Mouse (Mus musculus) heart, postnatal 10 days (tissue): Measurements from ENCODE around the gene Spp1. TPM values are rescaled to one million over a fixed set of nuclear protein-coding genes. Genes with fewer than 3 reads are reported as not detected.
"Not testable (repeated sequence)": the region's sequence is repeated elsewhere in the genome, so short reads cannot be mapped to it uniquely, and the experiment has no call there.

Experiments
- DNase-seq, 2 experiments: peaks; one replicate each; pipeline ENCODE4 v3.0.0; 2021
- intact Hi-C: fragments of 180-260 bp; cut with DNase I; formaldehyde crosslinking; loops from one replicate; pipeline ENCODE4 v1.15.1; 2025
- total RNA-seq, 2 experiments: library from RNA; stranded (reverse); gene quantifications; 2 replicates each; pipeline ENCODE4 v1.2.3; 2021

Spp1 gene
- total RNA-seq, 2 experiments from 2014 or later = 0.17 TPM; not detected in 1

- intact Hi-C loops = loop anchor here (2.0 kb wide), 1 partner anchor 88 kb away; no protein-coding TSS in a partner anchor
- peak; percentile 17 to 34 for DNase-seq
Observed at GRCm38 (mm10) chr5:104432886-104433285, 2.0 kb upstream of the Spp1 start.

DNA sequence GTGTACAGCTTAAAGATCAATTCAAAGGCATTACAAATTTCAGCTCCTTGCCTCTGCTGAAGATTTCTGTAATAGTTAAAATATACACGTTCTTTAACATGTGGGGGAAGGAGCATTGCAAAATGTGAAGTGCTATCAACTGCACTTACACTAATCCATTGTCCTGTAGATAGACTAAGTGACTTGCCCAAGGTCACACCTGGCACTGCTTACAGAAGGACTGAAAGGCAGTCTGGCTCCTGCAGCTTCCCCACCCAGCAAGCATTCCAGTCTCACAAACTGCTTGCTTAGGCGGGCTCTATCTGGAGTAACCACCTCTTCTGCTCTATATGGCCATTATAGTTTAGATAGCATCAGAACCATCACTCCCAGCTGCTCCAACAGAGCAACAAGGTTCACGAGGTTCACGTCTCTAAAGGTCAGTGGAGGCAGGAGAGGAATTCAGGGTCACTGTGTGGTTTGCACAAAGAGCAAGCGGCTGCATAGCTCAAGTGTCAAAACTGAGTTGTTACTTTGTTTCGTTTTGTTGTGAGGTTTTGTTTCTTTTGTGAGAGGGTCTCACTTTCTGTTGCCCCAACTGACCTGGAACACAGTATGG is 851 bp upstream of the Spp1 start:
- DNase-seq = no peak
- intact Hi-C loops = loop anchor here (2.0 kb wide), 1 partner anchor 89 kb away; no protein-coding TSS in a partner anchor

DNA sequence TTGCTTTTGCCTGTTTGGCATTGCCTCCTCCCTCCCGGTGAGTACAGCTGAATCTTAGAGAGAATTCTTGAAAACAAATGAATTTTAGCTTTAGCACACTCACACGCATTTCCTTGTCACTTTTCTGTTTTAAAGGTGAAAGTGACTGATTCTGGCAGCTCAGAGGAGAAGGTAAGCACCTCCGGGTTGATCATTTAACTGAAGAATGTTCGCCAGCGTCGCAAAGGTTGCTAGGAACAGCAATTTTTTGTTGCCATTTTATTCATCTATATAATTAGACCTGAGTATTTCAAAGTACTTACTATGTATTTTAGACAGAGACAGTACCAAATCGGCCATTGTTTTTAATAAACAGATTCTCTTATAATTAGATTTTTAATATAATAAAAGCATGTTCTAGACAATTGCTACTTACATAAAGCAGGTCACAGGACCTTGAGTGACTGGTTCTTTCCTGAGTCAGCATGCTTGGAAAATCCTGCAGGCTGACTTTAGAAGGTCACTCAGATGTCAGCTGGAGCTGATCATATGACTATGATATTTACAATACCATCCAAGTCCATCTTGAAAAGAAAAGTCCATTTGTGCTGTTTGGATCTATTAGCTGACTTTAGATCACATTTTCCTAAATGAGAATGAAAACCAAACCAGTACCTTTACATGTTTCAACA is 1.6 kb downstream of the Spp1 start:
- intact Hi-C loops = no loop called here
- DNase-seq = no peak

GRCm38 (mm10) chr5:104442396-104442795 is 7.5 kb downstream of the Spp1 start:
- DNase-seq = no peak
- intact Hi-C loops = no loop called here

GRCm38 (mm10) chr5:104442850-104443249 is 7.9 kb downstream of the Spp1 start:
- DNase-seq = no peak
- intact Hi-C loops = no loop called here

- intact Hi-C loops = loop anchor here (1.0 to 2.0 kb wide), 2 partner anchors 103 to 227 kb away; no protein-coding TSS in a partner anchor
- DNase-seq = peak; percentile 74 to 78
Observed at GRCm38 (mm10) chr5:104446156-104446555, 11.2 kb downstream of the Spp1 start.

DNA sequence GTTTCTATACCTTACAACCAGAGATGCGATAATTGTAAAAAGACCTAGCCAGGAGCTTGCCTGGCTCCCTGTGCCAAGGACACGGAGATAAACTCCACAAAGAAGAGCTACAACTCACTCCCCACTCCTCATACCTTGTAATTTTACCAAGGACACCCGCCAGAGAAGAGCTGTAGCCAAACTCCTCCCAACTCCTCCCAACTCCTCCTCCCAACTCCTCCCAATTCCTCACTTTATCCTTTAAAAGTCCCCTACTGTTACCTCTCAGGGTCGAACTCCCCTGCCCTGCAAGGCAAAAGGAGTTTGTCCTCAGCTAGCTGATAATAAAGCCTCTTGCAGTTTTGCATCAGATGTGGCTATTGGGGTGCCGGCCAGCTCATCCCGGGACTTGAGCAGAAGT is 13.4 kb downstream of the Spp1 start:
- intact Hi-C loops, DNase-seq: not testable (repeated sequence)

DNA sequence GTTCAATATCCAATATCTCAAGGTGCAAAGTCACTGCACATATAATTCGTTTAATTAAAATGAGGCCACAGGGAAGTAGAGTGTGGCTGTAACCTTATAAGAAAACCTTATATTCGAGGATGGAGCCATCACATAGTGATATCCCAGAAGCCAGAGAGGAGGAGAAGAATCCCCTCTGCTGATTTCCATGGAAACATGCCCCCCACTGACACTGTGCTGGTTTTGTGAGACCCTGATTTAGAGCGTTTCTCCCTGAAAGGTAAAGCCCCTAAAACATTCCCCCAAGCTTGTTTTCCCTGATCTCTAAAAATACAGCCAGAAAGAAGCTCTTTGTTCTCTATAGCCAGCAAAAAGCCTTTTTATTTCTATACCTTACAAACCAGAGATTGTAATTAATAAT is 14.6 kb downstream of the Spp1 start:
- no peak for DNase-seq
- intact Hi-C loops = no loop called here

DNA sequence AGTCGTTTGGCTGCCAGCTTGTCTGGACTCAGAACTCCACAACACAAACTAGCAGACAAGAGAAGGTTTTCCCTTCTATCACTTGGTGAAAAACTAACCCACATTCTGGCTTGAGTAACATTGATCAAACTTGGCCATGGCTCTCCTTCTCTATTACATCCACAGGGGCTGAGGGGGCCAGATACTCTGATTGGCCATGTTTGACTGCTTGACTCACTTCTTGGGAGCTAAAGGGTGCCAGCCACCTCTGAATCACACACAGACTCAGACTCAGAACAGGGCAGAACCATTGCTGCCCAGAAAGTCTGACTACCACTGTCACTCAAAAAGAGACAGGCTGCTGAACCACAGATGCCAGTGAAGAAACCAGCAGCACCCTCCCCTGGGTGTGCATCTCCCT is 18.2 kb downstream of the Spp1 start:
- intact Hi-C loops = loop anchor here (10.0 kb wide), 1 partner anchor 448 kb away; no protein-coding TSS in a partner anchor
- DNase-seq = no peak

DNA sequence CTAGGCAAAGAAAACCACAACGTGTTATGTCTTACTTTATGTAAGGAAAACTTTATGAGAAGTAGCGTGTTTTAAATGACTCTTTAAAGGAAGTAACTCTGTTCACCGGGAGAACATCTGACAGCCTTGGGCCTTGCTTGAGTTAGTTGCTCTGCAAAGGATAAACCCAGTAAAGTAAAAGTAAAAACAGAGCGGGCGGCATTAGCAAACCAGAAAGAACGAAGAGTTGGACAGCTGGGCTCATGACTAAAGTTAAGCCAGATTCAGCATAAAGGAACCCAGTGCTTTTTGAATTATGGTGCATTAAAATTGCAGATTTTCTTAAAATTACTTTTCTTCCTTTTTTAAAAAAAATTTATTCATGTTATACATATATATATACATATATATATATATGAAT is 19.6 kb downstream of the Spp1 start:
- intact Hi-C loops = loop anchor here (10.0 kb wide), 1 partner anchor 450 kb away; no protein-coding TSS in a partner anchor
- no peak for DNase-seq

DNA sequence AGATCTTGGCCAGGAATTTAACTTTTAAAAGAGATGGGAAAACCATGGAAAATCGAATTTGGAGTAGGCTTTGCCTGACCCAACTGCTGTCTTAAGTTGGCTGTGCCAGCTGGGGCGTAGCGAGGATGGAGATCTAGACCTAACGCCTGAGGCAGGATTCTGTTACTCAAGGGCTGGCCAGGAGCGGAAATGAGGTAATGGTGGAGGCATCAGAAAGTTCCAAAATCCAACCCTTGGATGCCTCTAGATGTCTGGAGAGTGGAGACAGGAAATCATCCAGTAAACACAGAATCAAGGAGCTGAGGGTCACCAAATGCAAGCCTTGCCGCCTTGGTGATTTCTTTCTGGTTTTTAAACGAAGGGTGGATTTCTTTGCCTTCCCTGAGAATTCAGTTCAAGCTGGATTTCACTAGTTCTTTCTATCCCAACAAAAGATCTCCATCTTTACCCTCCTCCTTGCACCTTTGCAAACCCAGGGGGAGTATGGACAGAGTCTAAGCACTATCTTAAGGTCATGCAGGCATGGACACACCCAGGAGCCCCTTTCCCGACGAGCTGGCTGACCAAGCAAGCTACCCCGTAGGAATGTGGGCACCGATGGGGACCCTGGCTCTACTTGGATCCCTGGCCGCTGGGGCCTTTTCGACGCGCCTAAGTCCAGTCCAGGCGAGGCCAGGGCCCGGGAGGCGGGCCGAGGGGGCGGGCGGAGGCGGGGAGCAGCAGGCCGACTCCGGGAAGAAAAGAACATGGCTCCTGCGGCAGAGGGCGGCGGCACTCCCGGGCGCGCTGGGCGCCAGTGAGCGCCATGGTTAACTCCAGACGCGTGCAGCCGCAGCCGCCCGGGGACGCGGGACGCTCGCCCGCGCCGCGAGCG is 24.2 kb downstream of the Spp1 start, which contains the start of gene Pkd2:
TSS of gene Pkd2 (plus strand) at position 619 of the 874 bp plus-strand sequence.
- intact Hi-C loops = loop anchor here (10.0 kb wide), 1 partner anchor 454 kb away; no protein-coding TSS in a partner anchor
- DNase-seq = peak; percentile 83 to 84

DNA sequence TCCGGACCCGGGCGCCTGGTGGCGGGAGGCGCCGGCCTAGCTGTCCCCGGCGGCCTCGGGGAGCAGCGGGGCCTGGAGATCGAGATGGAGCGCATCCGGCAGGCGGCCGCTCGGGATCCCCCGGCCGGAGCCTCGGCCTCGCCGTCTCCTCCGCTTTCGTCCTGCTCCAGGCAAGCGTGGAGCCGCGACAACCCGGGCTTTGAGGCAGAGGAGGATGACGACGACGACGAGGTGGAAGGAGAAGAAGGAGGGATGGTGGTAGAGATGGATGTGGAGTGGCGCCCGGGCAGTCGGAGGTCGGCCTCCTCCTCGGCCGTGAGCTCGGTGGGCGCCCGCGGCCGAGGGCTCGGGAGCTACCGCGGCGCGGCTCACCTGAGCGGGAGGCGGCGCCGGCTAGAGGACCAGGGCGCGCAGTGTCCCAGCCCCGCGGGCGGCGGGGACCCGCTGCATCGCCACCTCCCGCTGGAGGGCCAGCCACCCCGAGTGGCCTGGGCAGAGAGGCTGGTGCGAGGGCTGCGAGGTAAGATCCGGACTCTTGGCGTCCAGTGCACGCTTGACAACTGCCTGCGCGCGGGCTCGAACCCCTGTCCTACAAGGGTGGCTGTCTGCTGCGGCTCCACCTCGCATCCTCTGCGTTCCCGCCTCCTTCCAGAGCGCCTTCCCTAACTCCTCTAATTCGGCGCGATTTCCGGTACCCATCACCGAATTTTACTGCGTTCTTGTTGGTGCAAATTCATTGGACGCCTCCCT is 25.0 kb downstream of the Spp1 start:
- DNase-seq = peak; percentile 63 to 67
- intact Hi-C loops = loop anchor here (10.0 kb wide), 1 partner anchor 455 kb away; no protein-coding TSS in a partner anchor

DNA sequence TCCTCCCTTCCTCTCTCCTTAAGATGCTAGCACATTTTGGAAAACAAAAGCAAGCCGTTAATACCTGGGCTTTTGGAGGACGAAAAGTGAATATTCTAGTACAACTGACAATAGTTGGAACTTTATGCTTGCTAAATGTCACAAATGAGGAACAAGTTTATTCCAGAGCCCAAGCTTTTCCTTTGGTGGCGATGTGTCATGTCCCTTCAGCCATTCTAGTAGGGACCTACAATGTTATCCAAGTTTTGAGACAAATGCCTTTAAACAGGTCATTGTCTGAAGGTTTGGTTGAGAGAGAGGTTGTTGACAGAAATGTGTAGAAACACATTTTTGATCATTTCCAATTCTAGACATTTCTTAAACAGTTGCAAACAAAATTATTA is 25.5 kb downstream of the Spp1 start:
- no peak for DNase-seq
- intact Hi-C loops = no loop called here

DNA sequence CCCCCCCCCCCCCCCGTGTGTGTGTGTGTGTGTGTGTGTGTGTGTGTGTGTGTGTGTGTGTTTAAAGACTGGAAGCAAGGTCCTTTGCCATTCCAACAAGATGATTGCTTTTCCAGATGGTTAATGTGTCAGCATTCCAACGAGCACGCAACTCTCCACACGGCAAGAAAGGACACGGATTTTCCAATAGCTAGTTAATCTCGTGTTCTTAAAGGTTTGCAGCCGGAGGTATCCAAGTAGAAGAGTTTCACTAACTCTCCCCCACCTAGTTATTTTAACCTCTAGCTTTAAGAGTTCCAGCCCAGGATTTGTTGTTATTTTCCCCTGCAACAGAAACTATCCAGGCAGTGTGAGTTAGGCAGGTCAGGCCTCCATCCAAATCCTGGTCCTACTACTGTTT is 25.9 kb downstream of the Spp1 start:
- DNase-seq = peak; percentile 33 to 53

DNA sequence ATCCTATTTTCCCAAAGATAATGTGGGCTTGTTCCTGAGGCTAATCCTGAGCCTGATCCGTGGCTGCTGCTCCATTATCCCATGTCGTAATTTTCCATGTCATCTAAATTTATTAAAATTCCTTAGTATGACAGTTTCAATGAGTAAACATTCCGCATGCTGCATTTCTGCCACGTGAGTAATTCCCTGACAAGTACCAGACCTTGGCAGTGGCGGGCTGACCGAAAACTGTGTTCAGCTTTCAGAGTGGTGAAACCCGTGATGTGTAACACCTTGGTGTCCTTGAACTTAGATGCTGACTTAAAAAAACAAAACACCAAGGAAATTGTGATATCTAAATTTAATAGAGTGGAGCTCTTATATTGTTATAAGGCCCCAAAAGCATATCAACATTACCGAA is 30.4 kb downstream of the Spp1 start:
- peak in 1 of 2 experiments; percentile 14 for DNase-seq
- intact Hi-C loops = no loop called here

More for the DNA sequence above, 25.9 kb downstream of the Spp1 start:
- intact Hi-C loops = no loop called here

GRCm38 (mm10) chr5:104465731-104466130 is 30.8 kb downstream of the Spp1 start:
- intact Hi-C loops = no loop called here
- peak; percentile 72 to 77 for DNase-seq

DNA sequence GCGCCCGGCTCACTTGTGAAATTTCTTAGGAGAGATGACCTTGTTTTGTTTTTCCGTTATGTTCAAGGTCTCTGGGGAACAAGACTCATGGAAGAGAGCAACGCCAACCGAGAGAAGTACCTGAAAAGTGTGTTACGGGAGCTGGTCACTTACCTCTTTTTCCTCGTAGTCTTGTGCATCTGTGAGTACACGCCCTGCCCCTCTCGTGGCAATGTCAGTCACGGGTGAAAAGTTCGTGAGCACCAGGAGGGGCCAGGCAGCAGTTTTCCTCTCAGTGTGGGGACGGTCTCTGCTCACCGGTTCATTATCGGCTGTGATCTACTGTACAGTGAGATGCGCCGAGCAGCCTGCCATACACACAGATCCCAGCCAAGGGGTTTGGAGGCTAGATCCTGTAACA is 31.9 kb downstream of the Spp1 start:
- no peak for DNase-seq
- intact Hi-C loops = no loop called here

DNA sequence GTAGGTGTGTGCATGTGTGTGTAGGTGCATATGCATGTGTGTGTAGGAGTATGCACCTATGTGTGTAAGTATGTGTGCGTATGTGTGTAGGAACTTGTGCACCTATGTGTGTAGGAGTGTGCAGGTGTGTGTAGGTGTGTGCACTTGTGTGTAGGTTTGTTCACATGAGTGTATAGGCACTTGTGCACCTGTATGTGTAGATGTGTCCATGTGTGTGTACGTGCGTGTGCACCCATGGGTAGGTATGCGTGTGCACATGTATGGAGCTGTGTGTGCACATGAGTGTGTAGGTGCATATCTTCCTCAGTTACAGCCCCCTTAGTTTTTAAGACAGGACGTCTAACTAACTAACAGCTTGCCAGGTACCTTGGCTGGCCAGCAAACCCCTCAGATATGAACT is 33.7 kb downstream of the Spp1 start:
- DNase-seq = no peak
- intact Hi-C loops = no loop called here

DNA sequence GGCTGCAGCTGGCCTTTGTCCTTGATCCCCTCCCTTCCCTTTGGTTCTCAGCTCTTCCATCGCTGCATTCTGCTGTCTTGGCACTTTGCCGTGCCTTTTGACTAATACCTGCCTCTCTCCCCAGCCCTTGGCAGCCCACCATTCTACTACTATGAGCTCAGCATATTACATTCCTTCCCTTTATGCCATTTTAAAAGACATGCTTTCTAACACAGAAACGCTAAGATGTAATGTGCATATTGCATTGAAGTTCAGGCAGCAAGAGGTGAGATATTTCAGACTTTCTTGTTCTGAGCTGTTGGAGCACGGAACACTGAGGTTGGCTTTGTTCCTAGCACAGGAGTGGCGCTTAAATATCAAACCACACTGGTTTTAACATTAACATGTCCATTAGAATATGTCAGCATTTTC is 36.1 kb downstream of the Spp1 start:
- intact Hi-C loops = no loop called here
- DNase-seq = no peak

GRCm38 (mm10) chr5:104472371-104472770 is 37.5 kb downstream of the Spp1 start:
- DNase-seq = no peak
- intact Hi-C loops = no loop called here
